Mouse (Mus musculus): ENCODE measurements at regions not wholly inside any gene's neighbourhood (a gene's known extent, or its start where the extent isn't known, plus 50 kb on each side); places are given as distances from the start of the nearest gene placed in this dataset.
A peak's percentile ranks its signal among the peaks of the same experiment; 100 is the strongest.

GRCm38 (mm10) chr13:28669832-28670585 lies 283.5 kb downstream of the Sox4 start:
- WGBS: 87% methylated on average over 4 of the region's 4 CpGs
- H3K4me3 ChIP-seq: no peak overlapping the region
- H3K27ac ChIP-seq: no peak overlapping the region
- H3K9me3 ChIP-seq: no peaks in the 10 kb centered on the region
- no peak for ATAC-seq (ENCODE audit: borderline replicate concordance, extremely low read depth, low FRiP score, low TSS enrichment)
- no peaks in the 10 kb centered on the region for H3K36me3 ChIP-seq
- no peak overlapping the region for H3K4me2 ChIP-seq
- H3K9ac ChIP-seq: no peak overlapping the region
- H3K27me3 ChIP-seq: no peaks in the 10 kb centered on the region
- peaks cover 12% of the 10 kb centered on the region for H3K4me1 ChIP-seq

DNA sequence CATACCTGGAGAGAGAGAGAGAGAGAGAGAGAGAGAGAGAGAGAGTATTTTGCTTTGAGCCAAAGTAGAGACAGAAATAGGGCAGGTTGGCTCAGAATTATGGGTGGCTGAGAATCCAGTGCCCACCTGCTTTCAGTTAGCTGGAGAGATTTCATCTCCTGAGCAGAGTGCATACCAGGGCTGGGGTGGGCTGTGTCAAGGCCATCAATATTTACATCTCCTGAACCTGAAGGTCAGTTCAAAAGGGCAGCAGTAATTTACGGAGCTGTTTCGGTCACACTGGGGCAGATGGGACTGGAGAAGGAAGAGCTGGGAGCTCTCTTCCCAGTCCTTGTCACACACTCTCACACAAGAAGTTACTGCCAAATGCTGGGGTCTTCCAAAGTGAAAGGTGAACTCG lies 286.7 kb downstream of the Sox4 start:
- ATAC-seq (ENCODE audit: borderline replicate concordance, extremely low read depth, low FRiP score, low TSS enrichment): no peak
- Histone ChIP-seq H3K4me1 (peaks cover 31% of the 10 kb centered on the region), H3K36me3 (no peaks in the 10 kb centered on the region), H3K4me3 (no peak overlapping the region), H3K4me2 (no peak overlapping the region), H3K9me3 (no peaks in the 10 kb centered on the region), H3K27me3 (no peaks in the 10 kb centered on the region), H3K9ac (no peak overlapping the region), H3K27ac (no peak overlapping the region)
- WGBS: 51% methylated on average over 3 of the region's 3 CpGs

GRCm38 (mm10) chr13:28665150-28665549 lies 288.4 kb downstream of the Sox4 start:
- Histone ChIP-seq H3K36me3 (no peaks in the 10 kb centered on the region), H3K9ac (no peak overlapping the region), H3K4me3 (no peak overlapping the region), H3K4me2 (no peak overlapping the region), H3K27me3 (no peaks in the 10 kb centered on the region), H3K27ac (0 out of 2 replicates have a peak overlapping the region, but pooled peaks have one; percentile 11), H3K4me1 (peaks cover 31% of the 10 kb centered on the region), H3K9me3 (no peaks in the 10 kb centered on the region)
- ATAC-seq (ENCODE audit: borderline replicate concordance, extremely low read depth, low FRiP score, low TSS enrichment): no peak
- 46% methylated on average over 5 of the region's 5 CpGs for WGBS

DNA sequence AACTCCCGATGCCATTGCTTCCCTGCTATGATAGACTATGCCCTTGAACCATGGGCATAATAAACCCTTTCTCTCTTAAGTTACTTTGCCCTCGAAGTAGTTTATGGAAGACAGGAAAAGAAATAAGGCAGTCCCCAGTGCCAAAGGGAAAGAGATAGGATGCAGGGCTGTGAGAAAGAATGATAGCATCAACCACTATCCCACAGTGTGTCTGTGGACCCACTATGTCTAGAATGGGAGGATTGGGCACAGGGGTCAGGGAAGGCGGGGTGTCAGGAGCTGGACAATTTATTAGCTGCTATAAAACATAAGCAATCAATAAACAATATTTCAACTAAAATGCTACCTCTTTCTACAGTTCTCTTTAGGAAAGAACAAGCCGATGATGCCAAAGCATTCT lies 288.8 kb downstream of the Sox4 start:
- 48% methylated on average over 4 of the region's 4 CpGs for WGBS
- H3K4me1 ChIP-seq: peaks cover 32% of the 10 kb centered on the region
- no peaks in the 10 kb centered on the region for H3K9me3 ChIP-seq
- H3K27ac ChIP-seq: 0 out of 2 replicates have a peak overlapping the region, but pooled peaks have one; percentile 11
- H3K9ac ChIP-seq: no peak overlapping the region
- no peaks in the 10 kb centered on the region for H3K27me3 ChIP-seq
- no peak overlapping the region for H3K4me2 ChIP-seq
- no peak overlapping the region for H3K4me3 ChIP-seq
- no peaks in the 10 kb centered on the region for H3K36me3 ChIP-seq
- no peak for ATAC-seq (ENCODE audit: borderline replicate concordance, extremely low read depth, low FRiP score, low TSS enrichment)

GRCm38 (mm10) chr13:28663950-28664681 lies 289.4 kb downstream of the Sox4 start:
- H3K27ac ChIP-seq: peak overlapping the region; percentile 15; the same call in 1 of the 2 replicates
- ATAC-seq (ENCODE audit: borderline replicate concordance, extremely low read depth, low FRiP score, low TSS enrichment): peak; percentile 66; the same call in 1 of the 2 replicates
- no peaks in the 10 kb centered on the region for H3K9me3 ChIP-seq
- WGBS: 45% methylated on average over 7 of the region's 7 CpGs
- no peaks in the 10 kb centered on the region for H3K36me3 ChIP-seq
- no peaks in the 10 kb centered on the region for H3K27me3 ChIP-seq
- no peak overlapping the region for H3K9ac ChIP-seq
- no peak overlapping the region for H3K4me2 ChIP-seq
- peaks cover 37% of the 10 kb centered on the region for H3K4me1 ChIP-seq
- H3K4me3 ChIP-seq: no peak overlapping the region

DNA sequence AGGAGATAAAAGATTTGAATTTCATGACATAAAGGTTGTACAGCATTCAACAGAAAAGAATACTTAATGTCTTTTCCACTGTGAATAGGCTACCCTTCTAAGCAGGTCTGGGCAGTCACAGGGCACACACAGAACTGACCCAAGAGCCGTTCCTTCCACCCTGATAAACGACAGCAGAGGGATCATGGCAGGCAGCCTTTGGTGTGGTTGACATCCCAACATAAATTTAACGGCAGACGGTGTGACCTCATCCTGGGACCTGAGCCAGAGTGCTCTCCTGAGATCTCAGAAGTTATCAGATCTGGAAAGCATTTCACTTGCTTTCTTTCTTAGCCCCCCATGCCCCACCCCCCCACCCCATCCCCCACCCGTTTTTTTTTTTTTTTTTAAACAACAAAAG lies 290.1 kb downstream of the Sox4 start:
- no peaks in the 10 kb centered on the region for H3K36me3 ChIP-seq
- peaks cover 37% of the 10 kb centered on the region for H3K4me1 ChIP-seq
- no peak overlapping the region for H3K4me3 ChIP-seq
- H3K9ac ChIP-seq: no peak overlapping the region
- H3K27ac ChIP-seq: no peak overlapping the region
- no peaks in the 10 kb centered on the region for H3K9me3 ChIP-seq
- 7% methylated on average over 5 of the region's 5 CpGs for WGBS
- no peaks in the 10 kb centered on the region for H3K27me3 ChIP-seq
- H3K4me2 ChIP-seq: no peak overlapping the region
- no peak for ATAC-seq (ENCODE audit: borderline replicate concordance, extremely low read depth, low FRiP score, low TSS enrichment)

DNA sequence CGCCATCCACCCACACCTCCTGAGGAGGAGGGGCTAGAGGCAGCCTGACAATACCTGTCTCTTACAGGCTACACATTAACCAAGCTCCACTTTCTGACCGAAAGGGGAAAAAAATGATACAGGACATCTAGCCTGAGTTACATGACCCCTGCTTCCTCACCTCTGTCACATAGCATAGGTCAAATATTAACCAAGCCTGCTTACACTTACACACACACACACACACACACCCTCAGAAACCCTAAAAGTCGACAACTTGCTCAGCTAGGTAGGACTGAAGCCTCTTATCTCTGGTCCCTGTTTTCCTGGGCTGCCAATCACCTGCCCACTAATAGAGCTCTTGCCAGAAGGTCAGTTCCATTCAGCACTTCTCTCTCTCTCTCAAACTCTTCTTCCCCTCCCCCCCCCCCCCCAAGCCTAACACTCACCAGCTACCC lies 291.2 kb downstream of the Sox4 start:
- 57% methylated on average over 3 of the region's 3 CpGs for WGBS

DNA sequence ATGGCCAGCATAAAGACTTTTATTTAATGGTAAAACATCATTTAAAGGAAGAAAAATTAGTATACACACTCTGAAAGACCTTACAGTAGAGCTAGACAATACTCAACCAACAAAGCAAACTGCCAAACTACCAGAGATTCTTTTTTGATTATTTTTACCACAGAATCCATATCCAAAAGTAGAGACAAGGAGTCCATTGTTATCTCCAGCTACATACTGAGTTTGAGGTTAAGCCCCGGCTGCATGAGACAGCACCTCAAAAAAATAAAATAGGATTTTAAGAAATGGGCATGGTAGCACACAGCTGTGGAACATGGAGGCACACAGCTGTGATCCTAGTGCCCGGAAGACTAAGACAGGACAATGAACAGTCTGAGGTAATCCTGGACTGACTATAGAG lies 293.4 kb downstream of the Sox4 start:
- Histone ChIP-seq H3K4me2 (no peak overlapping the region), H3K27ac (no peak overlapping the region), H3K36me3 (no peaks in the 10 kb centered on the region), H3K27me3 (no peaks in the 10 kb centered on the region), H3K4me1 (peaks cover 32% of the 10 kb centered on the region), H3K9me3 (no peaks in the 10 kb centered on the region), H3K4me3 (no peak overlapping the region), H3K9ac (no peak overlapping the region)
- no peak for ATAC-seq (ENCODE audit: borderline replicate concordance, extremely low read depth, low FRiP score, low TSS enrichment)
- WGBS: 80% methylated on average over 2 of the region's 2 CpGs

More for the DNA sequence above, 291.2 kb downstream of the Sox4 start:
- H3K9ac ChIP-seq: no peak overlapping the region
- peaks cover 40% of the 10 kb centered on the region for H3K4me1 ChIP-seq
- H3K4me2 ChIP-seq: no peak overlapping the region
- no peak overlapping the region for H3K4me3 ChIP-seq
- no peaks in the 10 kb centered on the region for H3K36me3 ChIP-seq
- no peak overlapping the region for H3K27ac ChIP-seq
- ATAC-seq (ENCODE audit: borderline replicate concordance, extremely low read depth, low FRiP score, low TSS enrichment): no peak
- no peaks in the 10 kb centered on the region for H3K27me3 ChIP-seq
- H3K9me3 ChIP-seq: no peaks in the 10 kb centered on the region

GRCm38 (mm10) chr13:28658652-28659051 lies 294.9 kb downstream of the Sox4 start:
- no peak overlapping the region for H3K9ac ChIP-seq
- H3K4me1 ChIP-seq: peaks cover 24% of the 10 kb centered on the region
- no peaks in the 10 kb centered on the region for H3K9me3 ChIP-seq
- no peaks in the 10 kb centered on the region for H3K36me3 ChIP-seq
- H3K4me3 ChIP-seq: no peak overlapping the region
- no peaks in the 10 kb centered on the region for H3K27me3 ChIP-seq
- no peak overlapping the region for H3K27ac ChIP-seq
- no peak overlapping the region for H3K4me2 ChIP-seq
- WGBS: 34% methylated on average over 5 of the region's 5 CpGs
- no peak for ATAC-seq (ENCODE audit: borderline replicate concordance, extremely low read depth, low FRiP score, low TSS enrichment)

DNA sequence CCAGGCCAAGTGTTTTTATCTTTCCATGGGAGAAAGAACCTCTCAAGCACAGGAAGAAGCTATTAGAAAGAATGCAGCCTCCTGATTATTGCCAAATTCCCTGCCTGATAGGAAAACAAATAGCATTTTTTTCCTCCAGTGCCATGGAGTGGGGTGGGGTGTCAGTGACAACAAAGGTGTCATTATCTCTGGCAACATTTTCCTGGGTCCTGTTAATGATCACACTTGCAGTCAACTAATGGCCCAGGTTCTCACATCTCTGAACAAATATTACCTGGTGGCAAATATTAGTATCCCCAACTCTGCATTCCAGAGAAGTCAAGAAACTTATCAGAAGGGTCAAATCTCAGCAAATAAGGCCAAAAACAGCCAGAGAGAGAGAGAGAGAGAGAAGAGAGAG lies 298.6 kb downstream of the Sox4 start:
- Histone ChIP-seq H3K4me1 (peaks cover 33% of the 10 kb centered on the region), H3K4me2 (no peak overlapping the region), H3K9me3 (no peaks in the 10 kb centered on the region), H3K27me3 (no peaks in the 10 kb centered on the region), H3K27ac (no peak overlapping the region), H3K9ac (no peak overlapping the region), H3K36me3 (no peaks in the 10 kb centered on the region), H3K4me3 (no peak overlapping the region)
- no peak for ATAC-seq (ENCODE audit: borderline replicate concordance, extremely low read depth, low FRiP score, low TSS enrichment)

DNA sequence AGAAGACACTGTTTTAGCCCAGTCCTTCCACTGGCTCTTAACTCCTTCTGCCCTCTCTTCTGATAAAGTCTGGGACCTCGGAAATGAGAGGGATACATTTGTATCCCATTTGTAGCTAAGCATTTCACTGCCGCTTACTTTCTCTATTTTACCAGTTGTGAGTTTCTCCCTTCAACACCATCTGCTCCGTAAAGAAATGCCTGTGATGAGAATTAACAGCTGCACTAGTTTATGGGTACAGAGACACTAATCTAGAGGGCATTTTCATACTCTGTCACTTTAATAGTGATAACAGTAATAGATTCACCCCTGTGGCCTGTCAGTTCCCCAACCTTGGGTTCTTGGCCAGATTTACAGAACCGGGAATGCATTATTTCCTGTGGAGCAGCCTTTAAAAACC lies 300.2 kb downstream of the Sox4 start:
- Histone ChIP-seq H3K36me3 (no peaks in the 10 kb centered on the region), H3K9me3 (no peaks in the 10 kb centered on the region), H3K4me2 (no peak overlapping the region), H3K4me1 (peaks cover 26% of the 10 kb centered on the region), H3K4me3 (no peak overlapping the region), H3K27me3 (no peaks in the 10 kb centered on the region), H3K9ac (no peak overlapping the region), H3K27ac (no peak overlapping the region)
- WGBS: 73% methylated on average over 4 of the region's 4 CpGs
- no peak for ATAC-seq (ENCODE audit: borderline replicate concordance, extremely low read depth, low FRiP score, low TSS enrichment)

DNA sequence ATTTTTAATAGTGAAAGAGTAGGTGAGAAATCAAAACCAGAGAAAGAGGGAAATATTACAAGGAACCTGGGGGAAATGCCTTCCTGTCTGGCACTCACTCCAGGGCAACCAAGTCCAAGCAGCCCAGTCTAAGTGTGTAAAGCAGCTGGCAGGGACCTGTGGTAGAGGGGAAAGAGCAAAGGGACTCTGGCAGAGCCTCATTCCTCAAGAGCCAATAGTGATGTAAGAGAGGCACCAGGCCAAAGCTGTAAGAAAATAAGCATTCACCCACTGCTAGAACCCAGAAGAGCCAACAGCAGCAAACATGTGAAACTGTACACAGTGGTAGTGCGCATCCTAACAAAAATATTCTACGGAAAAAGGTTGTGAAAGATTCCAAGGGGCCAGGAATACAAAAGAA lies 301.7 kb downstream of the Sox4 start:
- H3K4me2 ChIP-seq: no peak overlapping the region
- no peaks in the 10 kb centered on the region for H3K9me3 ChIP-seq
- H3K4me3 ChIP-seq: no peak overlapping the region
- no peaks in the 10 kb centered on the region for H3K36me3 ChIP-seq
- H3K9ac ChIP-seq: no peak overlapping the region
- peaks cover 24% of the 10 kb centered on the region for H3K4me1 ChIP-seq
- H3K27ac ChIP-seq: no peak overlapping the region
- no peak for ATAC-seq (ENCODE audit: borderline replicate concordance, extremely low read depth, low FRiP score, low TSS enrichment)
- 91% methylated on average over 2 of the region's 2 CpGs for WGBS
- no peaks in the 10 kb centered on the region for H3K27me3 ChIP-seq
